ENCODE assay signal across 7 mouse cellular contexts in the genomic region with DNA sequence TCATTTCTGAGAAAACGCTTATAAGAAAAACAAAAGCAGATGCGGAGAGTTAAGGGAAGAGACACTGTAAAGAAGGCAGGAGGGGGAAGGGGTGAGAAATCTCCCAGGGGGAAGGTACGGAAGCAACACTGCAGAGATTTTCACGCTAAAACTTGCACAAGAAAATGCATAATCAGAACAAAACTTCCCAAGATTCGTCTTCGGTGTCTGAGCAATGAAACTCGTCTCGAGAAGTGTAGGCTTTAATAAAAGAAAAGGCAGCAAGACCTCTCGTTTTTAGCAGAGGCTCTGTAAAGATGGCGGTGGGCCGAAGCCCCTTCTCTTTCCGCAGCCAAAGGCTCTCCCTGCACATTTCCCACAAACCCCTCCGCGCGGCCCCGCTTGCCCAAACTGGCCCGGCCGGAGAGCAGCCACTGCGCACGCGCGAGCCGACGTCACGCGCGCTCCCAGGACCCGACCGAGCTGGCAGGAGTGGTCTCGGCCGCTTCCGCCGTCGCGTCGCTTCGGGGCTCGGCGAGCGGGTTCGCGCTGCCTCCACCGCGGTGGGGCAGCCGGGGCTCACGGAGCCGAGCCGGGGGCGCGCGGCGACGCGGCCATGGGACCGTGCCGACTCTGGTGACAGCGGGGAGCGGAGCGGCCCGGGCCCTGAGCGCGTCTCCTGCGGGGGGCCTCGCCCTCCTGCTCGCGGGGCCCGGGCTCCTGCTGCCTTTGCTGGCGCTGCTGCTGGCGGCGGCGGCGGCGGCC. TPM values are rescaled to one million over a fixed set of nuclear protein-coding genes. Genes with fewer than 3 reads are reported as not detected.
DNase-seq lines count a peak whose midpoint lies in the region; ATAC-seq and TF ChIP-seq lines count a peak whose summit lies in the region.

A gene (plus strand): TSS at position 445 of the 744 bp plus-strand sequence.

- H3K36me3 ChIP-seq in embryonic facial prominence, embryonic 12.5 days = peaks cover 6% of the 10 kb centered on the region; the same call in 1 of the 2 replicates
- no peaks in the 10 kb centered on the region for H3K36me3 ChIP-seq in kidney, adult 2 months (ENCODE audit: control insufficient read depth, insufficient read depth, low read length)
- H3K36me3 ChIP-seq in limb, embryonic 12.5 days = peaks cover 9% of the 10 kb centered on the region
- no peaks in the 10 kb centered on the region for H3K36me3 ChIP-seq in midbrain, embryonic 15.5 days (replicated peaks)
- H3K36me3 ChIP-seq in spleen, adult 2 months (ENCODE audit: control insufficient read depth, insufficient read depth, low read length) = no peaks in the 10 kb centered on the region

- peak; percentile 68 for TF ChIP-seq POLR2A in kidney, adult 2 months (IDR thresholded peaks at IDR 0.05; ENCODE audit: low read depth, low read length)
- TF ChIP-seq POLR2A in spleen, adult 2 months (IDR thresholded peaks at IDR 0.05; ENCODE audit: low read depth, low read length) = peak; percentile 74; the same call in 1 of the 2 replicates

- peak within 1 kb of the TSS; percentile 99 for H3K27ac ChIP-seq in embryonic facial prominence, embryonic 12.5 days
- H3K27ac ChIP-seq in kidney, adult 2 months (ENCODE audit: insufficient read depth, low read depth, low read length) = peak within 1 kb of the TSS; percentile 100
- H3K27ac ChIP-seq in limb, embryonic 12.5 days = peak within 1 kb of the TSS; percentile 99
- peak within 1 kb of the TSS; percentile 94 for H3K27ac ChIP-seq in midbrain, embryonic 15.5 days
- peak within 1 kb of the TSS; percentile 92 for H3K27ac ChIP-seq in spleen, adult 2 months (ENCODE audit: insufficient read depth, low read length)

- H3K4me3 ChIP-seq in embryonic facial prominence, embryonic 12.5 days = peak within 1 kb of the TSS; percentile 98
- peak within 1 kb of the TSS; percentile 98 for H3K4me3 ChIP-seq in kidney, adult 2 months (ENCODE audit: insufficient read depth, low read depth, low read length)
- peak within 1 kb of the TSS; percentile 98 for H3K4me3 ChIP-seq in limb, embryonic 12.5 days (replicated peaks)
- H3K4me3 ChIP-seq in midbrain, embryonic 15.5 days = peak within 1 kb of the TSS; percentile 75
- peak within 1 kb of the TSS; percentile 81 for H3K4me3 ChIP-seq in spleen, adult 2 months (ENCODE audit: extremely low read depth, insufficient read depth, insufficient read length)

- H3K27me3 ChIP-seq in embryonic facial prominence, embryonic 12.5 days = no peaks in the 10 kb centered on the region
- H3K27me3 ChIP-seq in kidney, adult 2 months (replicated peaks; ENCODE audit: control insufficient read depth, insufficient read depth, low read length) = no peaks in the 10 kb centered on the region
- H3K27me3 ChIP-seq in limb, embryonic 12.5 days = no peaks in the 10 kb centered on the region
- no peaks in the 10 kb centered on the region for H3K27me3 ChIP-seq in midbrain, embryonic 15.5 days (replicated peaks)
- no peaks in the 10 kb centered on the region for H3K27me3 ChIP-seq in spleen, adult 2 months (ENCODE audit: control insufficient read depth, insufficient read depth, low read length)

- H3K4me1 ChIP-seq in embryonic facial prominence, embryonic 12.5 days = peaks cover 11% of the 10 kb centered on the region; the same call in 1 of the 2 replicates
- H3K4me1 ChIP-seq in kidney, adult 2 months (ENCODE audit: control insufficient read depth, insufficient read depth, low read length) = peaks cover 19% of the 10 kb centered on the region
- H3K4me1 ChIP-seq in limb, embryonic 12.5 days (replicated peaks) = peaks cover 15% of the 10 kb centered on the region
- H3K4me1 ChIP-seq in midbrain, embryonic 15.5 days = peaks cover 25% of the 10 kb centered on the region
- H3K4me1 ChIP-seq in spleen, adult 2 months (ENCODE audit: control insufficient read depth, insufficient read depth, insufficient read length) = peaks cover 11% of the 10 kb centered on the region

- H3K9ac ChIP-seq in embryonic facial prominence, embryonic 12.5 days = peak within 1 kb of the TSS; percentile 99
- peak within 1 kb of the TSS; percentile 99 for H3K9ac ChIP-seq in limb, embryonic 12.5 days (replicated peaks)
- peak within 1 kb of the TSS; percentile 80 for H3K9ac ChIP-seq in midbrain, embryonic 15.5 days

- no peaks in the 10 kb centered on the region for H3K9me3 ChIP-seq in embryonic facial prominence, embryonic 12.5 days
- H3K9me3 ChIP-seq in limb, embryonic 12.5 days = no peaks in the 10 kb centered on the region
- H3K9me3 ChIP-seq in midbrain, embryonic 15.5 days = no peaks in the 10 kb centered on the region

- no peak for TF ChIP-seq CTCF in kidney, adult 2 months (conservative IDR thresholded peaks at IDR 0.05; ENCODE audit: insufficient read depth, insufficient read length, low read depth, low read length)
- no peak for TF ChIP-seq CTCF in spleen, adult 2 months (IDR thresholded peaks at IDR 0.05; ENCODE audit: extremely low read depth, insufficient read depth, insufficient read length, insufficient replicate concordance)

- DNase-seq in adrenal gland, postnatal 25 days = peak; percentile 98
- peak; percentile 96 to 98 for DNase-seq in heart, adult 18-20 months
- peak; percentile 98 for DNase-seq in kidney, adult 2 months
- peak; percentile 75 to 95 for DNase-seq in spleen, adult 2 months (ENCODE audit: low read depth in 1 of 2, low spot score in 2 of 2)

- ATAC-seq in embryonic facial prominence, embryonic 12.5 days (ENCODE audit: insufficient number of reproducible peaks, insufficient read depth, low FRiP score, low TSS enrichment) = peak; percentile 92
- peak; percentile 91 for ATAC-seq in limb, embryonic 12.5 days (ENCODE audit: insufficient number of reproducible peaks, insufficient read depth, low FRiP score, low TSS enrichment, low read depth)
- ATAC-seq in midbrain, embryonic 15.5 days (replicated peaks) = peak; percentile 95

- WGBS in embryonic facial prominence, embryonic 12.5 days = under 1% methylated on average over 67 of the region's 73 CpGs
- WGBS in kidney, adult 2 months = 1% methylated on average over 73 of the region's 73 CpGs
- WGBS in limb, embryonic 12.5 days = under 1% methylated on average over 73 of the region's 73 CpGs
- WGBS in midbrain, embryonic 15.5 days = under 1% methylated on average over 73 of the region's 73 CpGs
- under 1% methylated on average over 73 of the region's 73 CpGs for WGBS in spleen, adult 2 months

- peak within 1 kb of the TSS; percentile 66 for H3K4me2 ChIP-seq in embryonic facial prominence, embryonic 12.5 days (replicated peaks)
- H3K4me2 ChIP-seq in limb, embryonic 12.5 days = peak within 1 kb of the TSS; percentile 78
- H3K4me2 ChIP-seq in midbrain, embryonic 15.5 days = peak within 1 kb of the TSS; percentile 65

RNA-seq across cellular contexts. Expression of the gene that starts here (rescaled TPM):
- total RNA-seq in adrenal gland, postnatal 25 days (2021) = 109 and 135 TPM in 2 replicates
- polyA plus RNA-seq in embryonic facial prominence, embryonic 12.5 days (2016; fragmentation: Nextera tagmentation; extraction: Ambion mirVana) = 81.8 and 82.8 TPM in 2 replicates
- 10 to 100 TPM; 71.9 to 80.4 TPM for total RNA-seq in heart, adult 18-20 months (2021)
- polyA plus RNA-seq in kidney, adult 2 months (2012; rRNA removed) = 19.2 and 24.8 TPM in 2 replicates
- 77.0 and 93.1 TPM in 2 replicates for polyA plus RNA-seq in limb, embryonic 12.5 days (2016; fragmentation: Nextera tagmentation; extraction: Ambion mirVana)
- polyA plus RNA-seq in midbrain, embryonic 15.5 days (2015; fragmentation: Nextera tagmentation; extraction: Ambion mirVana) = 50.9 and 51.2 TPM in 2 replicates
- 14.2 and 16.7 TPM in 2 replicates for polyA plus RNA-seq in spleen, adult 2 months (2012; rRNA removed)

Comparison
In these comparisons a context has a peak if more than half of its experiments do, and no peak if none do; other contexts are left out.
1. Peak in every context shown above with its lines: DNase-seq, ATAC-seq, H3K4me3 ChIP-seq and H3K27ac ChIP-seq.